Mouse (Mus musculus) ES-E14 (cell line): Measurements from ENCODE around the gene Nudt13. TPM values are rescaled to one million over a fixed set of nuclear protein-coding genes. Genes with fewer than 3 reads are reported as not detected.
"Not testable (repeated sequence)": the region's sequence is repeated elsewhere in the genome, so short reads cannot be mapped to it uniquely, and the experiment has no call there.

ENCODE experiments used
- DNase-seq: peaks from one replicate; pipeline ENCODE4 v3.0.0-alpha.2; 2013; ENCODE audit warnings: low read depth, low spot score
- H3K27ac ChIP-seq: 2 replicates; pipeline ENCODE4 v1.5.1; 2012; ENCODE audit warnings: low read depth, mild to moderate bottlenecking, low read length, moderate library complexity, mixed read lengths; ENCODE audit not compliant: poor library complexity, insufficient read depth, severe bottlenecking
- H3K36me3 ChIP-seq: 2 replicates; pipeline ENCODE4 v1.6.1; 2012; ENCODE audit warnings: mild to moderate bottlenecking, low read length, moderate library complexity, mixed read lengths; ENCODE audit not compliant: control insufficient read depth, poor library complexity, insufficient read depth, severe bottlenecking
- H3K4me1 ChIP-seq, 2 experiments: fragments of 150-350 bp in 1 of 2; sonication (generic) in 1 of 2; 2 replicates each; pipeline ENCODE4 v1.6.1; 2012; ENCODE audit warnings: low read length in 2 of 2, mild to moderate bottlenecking in 1 of 2, mixed read lengths in 1 of 2; ENCODE audit not compliant: control insufficient read depth in 2 of 2, insufficient read depth in 2 of 2, poor library complexity in 1 of 2
- H3K4me3 ChIP-seq, 2 experiments: fragments of 150-350 bp in 1 of 2; sonication (generic) in 1 of 2; 2 replicates each; pipeline ENCODE4 v1.5.1; 2012; ENCODE audit warnings: low read length in 2 of 2, low read depth in 1 of 2, mild to moderate bottlenecking in 1 of 2, mixed read lengths in 1 of 2; ENCODE audit not compliant: insufficient read depth in 1 of 2, poor library complexity in 1 of 2, severe bottlenecking in 1 of 2
- H3K9ac ChIP-seq: 2 replicates; pipeline ENCODE4 v1.6.1; 2012; ENCODE audit warnings: low read depth, mild to moderate bottlenecking, low read length, mixed read lengths; ENCODE audit not compliant: poor library complexity, insufficient read depth, severe bottlenecking
- H3K9me3 ChIP-seq: fragments of 150-350 bp; sonication (generic); 2 replicates; pipeline ENCODE4 v1.6.1; 2012; ENCODE audit warnings: low read depth, mild to moderate bottlenecking, low read length; ENCODE audit not compliant: control insufficient read depth, insufficient read depth
- CHD2 ChIP-seq: IDR thresholded peaks from 2 replicates; pipeline ENCODE4 v1.6.1; 2014; ENCODE audit warnings: mild to moderate bottlenecking, low read depth, low read length, inconsistent platforms
- HCFC1 ChIP-seq: IDR thresholded peaks from 2 replicates; pipeline ENCODE4 v1.6.1; 2012; ENCODE audit warnings: low read length, inconsistent platforms, borderline replicate concordance; ENCODE audit not compliant: insufficient read depth
- MAFK ChIP-seq: IDR thresholded peaks from 2 replicates; pipeline ENCODE4 v1.6.1; 2014; ENCODE audit warnings: mild to moderate bottlenecking, low read depth, low read length, inconsistent platforms; ENCODE audit not compliant: insufficient read depth
- ZC3H11A ChIP-seq: IDR thresholded peaks from 2 replicates; pipeline ENCODE4 v1.6.1; 2012; ENCODE audit warnings: low read depth, mild to moderate bottlenecking, inconsistent platforms, low read length, borderline replicate concordance
- ZNF384 ChIP-seq: IDR thresholded peaks from 2 replicates; pipeline ENCODE4 v1.6.1; 2012; ENCODE audit warnings: low read depth, low read length, inconsistent platforms
- in situ Hi-C, 2 experiments: fragments of 600-800 bp; cut with MboI; formaldehyde crosslinking; loops; one replicate each; pipeline ENCODE4 v1.15.1; 2025; ENCODE audit warnings: low sequenced_read_pairs in 2 of 2, inconsistent platforms in 1 of 2; ENCODE audit not compliant: unreplicated experiment in 2 of 2
- total RNA-seq: library from RNA; depleted of rRNA; stranded (reverse); fragments of 300-350 nt; gene quantifications from 2 replicates; pipeline ENCODE4 v1.2.3, GENCODE M21; 2012

Nudt13 gene
- total RNA-seq, 1 experiment = 9.4 TPM

DNA sequence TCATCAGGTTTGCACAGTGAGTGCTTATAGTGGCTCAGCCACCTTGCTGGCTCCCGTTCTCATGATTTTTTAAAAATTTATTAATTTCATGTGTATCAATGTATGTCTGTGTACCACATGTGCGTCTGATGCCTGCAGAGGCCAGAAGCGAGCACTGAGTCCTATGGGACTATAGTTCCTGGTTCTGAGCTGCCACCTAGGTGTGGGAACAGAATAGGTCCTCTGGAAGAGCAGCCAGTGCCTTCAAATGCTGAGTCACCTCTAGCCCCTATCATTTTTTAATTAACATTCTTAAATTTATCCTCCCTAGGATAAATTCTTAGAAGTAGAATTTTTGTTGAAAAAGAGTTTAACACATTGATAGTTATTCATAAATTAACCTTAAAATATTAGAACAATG is 3.1 kb downstream of the Nudt13 start:
- H3K4me1 ChIP-seq = 0 out of 4 replicates have a peak, but pooled peaks cover 0 to 2% of the 10 kb centered on the region in 2 experiments
- no peak for DNase-seq
- no peaks in the 10 kb centered on the region for H3K9me3 ChIP-seq
- in situ Hi-C loops = no loop called here
- TF ChIP-seq CHD2 (no peak), MAFK (no peak), HCFC1 (no peak), ZNF384 (no peak), ZC3H11A (no peak)
- no peak overlapping the region for H3K4me3 ChIP-seq
- H3K27ac ChIP-seq = no peak overlapping the region
- no peak overlapping the region for H3K9ac ChIP-seq
- H3K36me3 ChIP-seq = no peaks in the 10 kb centered on the region

DNA sequence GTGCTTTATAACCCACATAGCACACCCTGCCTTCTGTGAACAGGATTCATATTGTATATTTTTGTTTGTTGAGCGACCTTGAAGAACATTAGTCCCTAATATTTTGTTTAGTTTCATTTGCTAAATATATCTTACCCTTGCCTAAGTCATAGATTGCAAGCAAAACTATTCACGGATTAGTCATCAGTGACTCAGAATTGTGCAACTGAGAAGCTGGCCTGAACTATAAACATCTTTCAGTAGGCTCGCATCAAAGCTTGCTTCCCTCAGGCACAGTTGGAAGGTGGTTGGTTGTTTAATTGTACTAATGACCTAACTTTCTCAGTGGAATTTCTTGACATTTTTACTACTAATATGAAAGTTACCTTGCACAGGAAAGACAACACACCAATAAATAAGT is 3.6 kb downstream of the Nudt13 start:
- H3K36me3 ChIP-seq = no peaks in the 10 kb centered on the region
- H3K9me3 ChIP-seq = no peaks in the 10 kb centered on the region
- no peak overlapping the region for H3K4me3 ChIP-seq
- 0 out of 4 replicates have a peak, but pooled peaks cover 0 to 2% of the 10 kb centered on the region in 2 experiments for H3K4me1 ChIP-seq
- TF ChIP-seq ZNF384 (no peak), MAFK (no peak), CHD2 (no peak), ZC3H11A (no peak), HCFC1 (no peak)
- no peak overlapping the region for H3K27ac ChIP-seq
- no peak overlapping the region for H3K9ac ChIP-seq
- no peak for DNase-seq
- in situ Hi-C loops = no loop called here

DNA sequence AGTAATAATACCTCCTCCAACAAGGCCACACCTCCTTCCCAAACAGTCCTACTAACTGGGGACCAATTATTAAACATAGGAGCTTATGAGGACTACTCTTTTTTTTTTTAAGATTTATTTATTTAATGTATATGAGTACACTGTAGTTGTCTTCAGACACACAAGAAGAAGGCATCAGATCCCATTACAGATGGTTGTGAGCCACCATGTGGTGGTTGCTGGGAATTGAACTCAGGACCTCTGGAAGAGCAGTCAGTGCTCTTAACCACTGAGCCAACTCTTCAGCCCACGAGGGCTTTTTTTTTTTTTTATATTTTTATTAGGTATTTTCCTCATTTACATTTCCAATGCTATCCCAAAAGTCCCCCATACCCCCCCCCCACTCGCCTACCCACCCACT is 10.6 kb downstream of the Nudt13 start:
- H3K4me1 ChIP-seq, DNase-seq, H3K9me3 ChIP-seq, H3K36me3 ChIP-seq, in situ Hi-C loops, H3K27ac ChIP-seq, H3K4me3 ChIP-seq, H3K9ac ChIP-seq: not testable (repeated sequence)

DNA sequence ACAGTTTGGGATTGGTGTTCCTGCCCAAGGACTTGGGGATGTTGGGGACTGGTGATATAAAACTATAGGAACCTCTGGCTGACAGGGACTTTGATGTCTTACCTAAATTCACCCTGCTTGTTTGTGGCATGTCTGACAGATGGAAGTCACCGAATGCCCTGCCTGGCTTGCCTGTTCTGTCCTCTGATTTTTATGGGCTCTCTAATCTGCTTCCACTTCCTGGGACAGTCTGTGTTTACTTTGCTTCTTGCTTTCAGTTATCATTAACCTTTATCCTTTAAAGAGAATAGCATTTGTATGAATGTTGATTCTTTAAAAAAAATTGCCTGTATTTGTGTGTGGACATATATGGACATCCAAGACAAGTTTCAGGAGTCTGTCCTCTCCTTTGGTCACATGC is 20.6 kb downstream of the Nudt13 start:
- Histone ChIP-seq H3K4me3 (no peak overlapping the region), H3K9ac (no peak overlapping the region), H3K36me3 (no peaks in the 10 kb centered on the region; the same call in 1 of the 2 replicates), H3K4me1 (no peaks in the 10 kb centered on the region), H3K27ac (no peak overlapping the region), H3K9me3 (no peaks in the 10 kb centered on the region)
- no peak for DNase-seq
- in situ Hi-C loops = no loop called here
- TF ChIP-seq ZNF384 (no peak), ZC3H11A (no peak), HCFC1 (no peak), MAFK (no peak), CHD2 (no peak)

DNA sequence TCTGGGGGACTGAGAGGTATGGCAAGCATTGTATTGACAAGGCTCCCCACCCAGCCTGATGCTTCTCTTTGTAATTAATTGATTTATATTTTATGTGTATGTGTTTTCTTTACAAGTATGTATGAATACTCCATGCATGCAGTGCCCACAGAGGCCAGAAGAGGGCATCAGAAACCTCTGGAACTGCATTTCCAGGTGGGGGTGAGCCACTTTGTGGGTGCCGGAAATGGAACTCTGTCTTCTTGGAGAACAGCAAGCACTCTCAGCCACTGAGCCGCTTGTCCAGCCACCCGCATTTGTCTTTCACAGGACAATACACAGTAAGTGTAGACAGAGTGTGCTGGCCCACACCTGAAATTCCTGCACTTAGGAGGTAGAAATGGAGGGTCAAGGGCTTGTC is 24.9 kb downstream of the Nudt13 start:
- no peak for TF ChIP-seq HCFC1
- no peak for TF ChIP-seq MAFK
- no peak for TF ChIP-seq ZC3H11A
- TF ChIP-seq ZNF384 = no peak
- no peak for TF ChIP-seq CHD2
- Histone ChIP-seq H3K27ac (no peak overlapping the region), H3K9me3 (no peaks in the 10 kb centered on the region), H3K36me3 (peaks cover 3% of the 10 kb centered on the region; the same call in 1 of the 2 replicates), H3K4me1 (no peaks in the 10 kb centered on the region), H3K4me3 (no peak overlapping the region), H3K9ac (no peak overlapping the region)
- no peak for DNase-seq
- in situ Hi-C loops = no loop called here
